Mouse (Mus musculus) lung, adult 2 months (tissue): ENCODE results near the gene Cdk20.

Experiments
- CTCF ChIP-seq: fragments of 200-500 bp; IDR thresholded peaks from 2 replicates; pipeline ENCODE4 v1.5.1; 2011; ENCODE audit warnings: mild to moderate bottlenecking, low read length, control low read depth; ENCODE audit not compliant: insufficient read depth
- POLR2A ChIP-seq: fragments of 200-500 bp; IDR thresholded peaks from 2 replicates; pipeline ENCODE4 v1.6.1; 2011; ENCODE audit warnings: low read depth, mild to moderate bottlenecking, control low read depth, low read length, borderline replicate concordance; ENCODE audit errors: extremely low read depth

- TF ChIP-seq POLR2A (no peak), CTCF (no peak)
Measured at GRCm38 (mm10) chr13:64447947-64448346, 15.8 kb downstream of the Cdk20 start.
